Mouse (Mus musculus): ENCODE results near the gene Tspan11.

Tspan11 gene

DNA sequence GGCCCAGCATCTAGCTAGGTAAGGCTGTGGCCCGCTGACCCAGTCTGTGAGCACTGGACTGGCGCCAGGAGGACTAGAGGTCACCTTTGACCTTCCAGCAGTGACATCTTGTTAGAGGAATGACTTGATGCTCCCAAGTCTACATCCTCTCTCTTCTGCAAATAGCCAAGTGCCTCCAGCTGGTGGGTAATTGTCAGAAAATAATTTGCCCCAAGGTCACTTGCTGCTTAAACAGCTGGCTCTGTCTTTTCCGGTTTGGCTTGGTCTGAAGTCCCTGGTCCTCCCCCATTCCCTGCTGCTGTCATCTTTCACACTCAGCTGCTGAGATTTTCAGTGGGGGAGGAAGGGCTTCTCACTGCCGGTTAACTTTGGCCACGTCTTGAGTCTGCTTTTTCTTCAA is 45.3 kb downstream of the Tspan11 start:
- in situ Hi-C loops (cut with MboI, MseI): loop anchor here (10.0 kb wide), 1 partner anchor 1042 kb away; no protein-coding TSS in a partner anchor

DNA sequence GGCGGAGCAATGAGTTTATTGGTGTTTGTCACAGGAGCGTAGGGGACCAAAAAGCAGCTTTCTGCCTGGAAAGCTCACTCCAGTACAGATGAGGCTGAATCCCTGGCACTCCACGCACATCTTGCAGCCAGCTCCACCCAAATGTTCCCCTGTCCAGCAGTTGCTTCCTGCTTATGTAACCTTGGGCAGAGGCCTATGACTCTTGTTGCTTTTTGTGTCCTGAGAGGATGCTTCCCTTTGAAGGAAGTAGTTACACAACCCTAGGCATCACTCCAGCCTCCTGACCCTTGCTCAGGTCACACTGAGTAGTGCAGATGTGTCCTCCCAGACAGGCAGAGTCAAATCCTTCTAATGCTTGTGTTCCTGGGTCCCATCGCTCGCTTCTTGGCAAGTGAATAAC is 46.5 kb downstream of the Tspan11 start:
- in situ Hi-C loops (cut with MboI, MseI): loop anchor here (10.0 kb wide), 1 partner anchor 1041 kb away; no protein-coding TSS in a partner anchor

GRCm38 (mm10) chr6:127935105-127935504 is 47.7 kb downstream of the Tspan11 start:
- in situ Hi-C loops (cut with MboI, MseI): loop anchor here (10.0 kb wide), 1 partner anchor 1040 kb away; no protein-coding TSS in a partner anchor

DNA sequence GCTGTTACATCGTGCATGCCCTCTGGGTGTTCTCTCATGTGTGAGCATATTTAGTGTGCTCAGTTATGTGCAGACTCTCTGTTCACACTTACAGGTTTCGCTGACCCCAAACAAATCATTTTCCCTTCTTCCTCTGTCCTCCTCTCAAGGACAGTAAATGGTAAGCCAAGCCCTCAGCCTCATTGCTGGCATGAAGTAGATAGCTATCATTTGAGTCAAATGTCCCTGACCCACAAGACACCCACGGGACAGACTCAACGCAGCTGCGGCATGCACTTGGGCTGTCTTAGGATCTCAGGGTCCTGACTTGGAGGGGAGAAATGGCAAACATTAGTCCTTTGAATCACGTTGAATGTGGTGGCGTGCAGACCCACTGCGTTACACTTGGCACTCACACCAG is 55.0 kb downstream of the Tspan11 start:
- in situ Hi-C loops (cut with MboI, MseI): no loop called here

GRCm38 (mm10) chr6:127945725-127946124 is 58.3 kb downstream of the Tspan11 start:
- in situ Hi-C loops (cut with MboI, MseI): no loop called here

DNA sequence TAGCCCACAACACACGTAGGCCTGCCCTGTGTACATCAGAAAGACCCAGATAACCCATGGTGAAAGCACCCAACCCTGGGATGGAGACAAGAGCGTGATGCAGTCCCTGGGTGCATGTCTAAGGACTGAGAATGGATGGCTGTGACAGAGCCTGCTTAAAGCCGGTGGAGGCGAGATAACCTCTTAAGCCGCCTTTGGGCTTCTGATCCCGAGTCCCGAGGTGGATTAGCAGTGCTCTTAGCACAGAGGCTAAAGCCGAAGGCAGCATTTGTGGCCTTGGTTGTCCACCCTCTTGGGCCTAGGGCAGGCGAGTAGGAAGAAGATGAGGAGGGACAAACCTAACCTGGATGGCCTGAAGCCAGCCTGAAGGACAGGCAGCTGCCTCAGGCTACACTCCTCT is 61.3 kb downstream of the Tspan11 start:
- in situ Hi-C loops (cut with MboI, MseI): no loop called here

DNA sequence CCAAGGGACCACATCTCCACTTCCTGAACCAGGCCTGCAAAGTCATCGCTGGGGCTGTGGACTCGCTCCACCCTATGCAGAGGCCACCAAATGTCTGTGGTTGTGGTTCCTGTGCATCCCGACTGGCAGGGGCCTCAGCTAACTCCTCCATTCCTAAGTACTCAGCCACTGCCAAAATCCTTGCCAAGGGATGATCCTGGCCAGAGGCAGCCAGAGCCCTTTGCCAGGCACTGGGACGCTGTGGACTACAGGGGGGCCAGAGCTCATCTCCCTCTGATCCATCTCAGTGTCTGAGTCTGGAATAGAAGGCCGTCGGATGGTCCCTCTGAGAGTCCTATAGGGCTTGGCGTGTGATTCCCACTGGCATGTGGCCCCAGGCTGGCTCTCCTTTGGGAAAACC is 62.5 kb downstream of the Tspan11 start:
- in situ Hi-C loops (cut with MboI, MseI): no loop called here

- in situ Hi-C loops (cut with MboI, MseI): no loop called here
Measured at GRCm38 (mm10) chr6:127953071-127953470, 65.7 kb downstream of the Tspan11 start.

DNA sequence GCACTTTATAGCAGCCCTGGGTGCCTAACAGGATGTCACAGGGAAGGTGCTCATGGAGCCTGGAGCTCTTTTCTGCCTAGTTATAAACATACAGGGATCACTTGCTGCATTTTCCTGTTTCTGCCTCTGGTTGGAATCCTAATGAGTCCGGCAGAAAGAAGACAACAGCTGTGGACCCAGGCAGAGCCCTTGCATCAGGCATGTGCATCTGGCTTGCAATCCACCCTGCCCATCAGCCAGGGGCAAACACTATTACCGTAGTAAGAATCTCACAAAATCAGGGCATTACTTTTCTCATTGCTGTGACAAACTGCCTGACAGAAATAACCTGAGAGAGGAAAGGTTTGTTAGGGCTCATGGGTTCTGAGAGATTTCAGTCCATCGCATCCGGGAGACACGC is 68.8 kb downstream of the Tspan11 start:
- in situ Hi-C loops (cut with MboI, MseI): loop anchor here (5.0 kb wide), 1 partner anchor 54 kb away; no protein-coding TSS in a partner anchor

DNA sequence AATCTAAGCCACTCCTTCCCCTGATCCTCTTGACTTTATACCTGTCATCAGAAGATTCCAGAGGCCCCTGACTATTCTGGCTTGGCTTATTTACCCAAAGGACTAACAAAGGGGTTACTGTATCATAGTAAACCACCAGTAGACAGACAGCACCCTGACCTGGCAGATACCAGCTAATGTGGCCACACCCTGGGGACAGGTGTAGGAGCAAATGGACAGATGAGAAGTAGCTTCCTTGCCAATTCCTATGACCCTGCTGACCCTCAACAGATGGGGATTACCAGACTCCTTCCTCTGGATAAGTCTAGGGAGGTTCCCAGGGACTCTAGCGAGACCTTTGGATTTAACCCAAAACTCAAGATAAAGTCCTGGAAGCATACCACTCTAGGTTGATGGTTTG is 72.8 kb downstream of the Tspan11 start:
- in situ Hi-C loops (cut with MboI, MseI): no loop called here

DNA sequence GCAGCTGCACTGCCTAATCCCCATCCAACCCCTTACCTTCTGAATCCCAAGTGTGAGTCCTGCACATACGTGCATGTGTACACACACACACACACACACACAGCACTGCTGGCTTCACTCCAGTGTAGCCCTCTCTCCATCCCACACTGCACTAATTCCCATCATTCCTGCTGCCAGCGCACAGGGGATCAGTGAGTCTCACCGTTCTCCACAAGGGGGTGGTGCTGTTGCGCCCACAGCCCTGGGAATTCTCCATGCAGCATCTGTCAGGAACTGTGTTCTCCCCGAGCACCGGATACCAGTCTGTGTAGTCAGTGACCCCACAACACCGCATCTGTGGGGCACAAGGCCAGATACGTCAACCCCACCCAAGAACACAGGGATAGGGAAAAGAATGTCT is 78.1 kb downstream of the Tspan11 start:
- in situ Hi-C loops (cut with MboI, MseI): loop anchor here (5.0 kb wide), 1 partner anchor 127 kb away; no protein-coding TSS in a partner anchor

GRCm38 (mm10) chr6:127969709-127970108 is 82.3 kb downstream of the Tspan11 start:
- in situ Hi-C loops (cut with MboI, MseI): loop anchor here (5.0 kb wide), 1 partner anchor 123 kb away; no protein-coding TSS in a partner anchor

DNA sequence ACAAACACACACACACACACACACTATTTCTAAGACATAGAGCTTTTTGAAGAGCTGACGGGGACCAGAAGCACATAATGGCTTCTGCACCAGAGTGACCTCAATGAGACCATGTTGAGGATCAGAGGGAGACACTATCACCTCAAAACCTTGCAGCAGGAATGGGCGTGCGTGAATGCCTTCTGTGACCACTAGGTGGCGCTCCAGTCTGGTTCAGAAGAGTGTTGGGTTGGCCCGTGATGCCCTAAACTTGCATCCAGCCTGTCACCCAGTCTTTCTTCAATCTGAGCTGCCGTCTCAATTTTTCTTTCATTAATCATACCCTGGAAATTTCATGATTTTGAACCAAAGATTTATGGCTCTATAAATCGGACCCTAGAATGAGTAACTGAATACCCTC is 82.7 kb downstream of the Tspan11 start:
- in situ Hi-C loops (cut with MboI, MseI): no loop called here

GRCm38 (mm10) chr6:127970848-127971247 is 83.5 kb downstream of the Tspan11 start:
- in situ Hi-C loops (cut with MboI, MseI): no loop called here

- in situ Hi-C loops (cut with MboI, MseI): no loop called here
Measured at GRCm38 (mm10) chr6:127971931-127972330, 84.5 kb downstream of the Tspan11 start.

DNA sequence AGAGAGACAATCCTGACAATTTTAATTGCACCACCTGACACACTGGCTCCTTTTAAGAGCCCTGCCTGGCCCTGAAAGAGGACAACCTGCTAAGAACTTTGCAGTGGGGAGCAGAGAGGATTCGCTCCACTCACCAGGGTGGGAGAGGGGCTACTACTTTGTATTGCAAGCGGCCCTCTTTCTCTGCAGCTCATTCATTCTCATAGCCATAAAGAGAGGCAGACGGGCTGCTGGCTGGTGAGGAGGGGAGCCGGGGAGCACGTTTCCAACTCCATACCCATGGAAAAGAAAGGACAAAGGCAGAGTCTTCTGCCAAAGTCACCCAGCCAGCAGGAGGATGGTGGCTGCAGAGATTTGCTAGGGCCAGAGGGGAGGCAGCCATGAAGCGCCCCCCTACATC is 86.2 kb downstream of the Tspan11 start:
- in situ Hi-C loops (cut with MboI, MseI): no loop called here

DNA sequence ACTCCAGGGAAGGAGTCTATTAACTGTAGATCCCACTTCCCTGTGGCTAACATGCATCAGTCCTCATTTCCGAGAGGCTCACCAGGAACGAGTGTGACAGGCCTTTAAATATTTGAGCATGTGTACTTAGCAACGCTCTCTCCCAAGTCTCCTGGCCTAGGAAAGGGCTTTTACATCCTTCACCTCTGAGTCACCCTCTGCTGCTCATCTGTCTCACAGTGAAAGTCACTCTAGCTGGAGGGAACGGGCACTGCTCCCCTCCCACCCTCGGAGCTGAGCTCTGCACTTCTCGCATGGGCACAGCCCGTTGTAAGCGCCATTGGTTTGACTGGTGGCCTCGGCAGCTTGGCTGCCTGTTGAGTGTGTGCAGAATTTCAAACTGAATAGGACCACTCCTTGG is 86.6 kb downstream of the Tspan11 start:
- in situ Hi-C loops (cut with MboI, MseI): no loop called here

GRCm38 (mm10) chr6:127976695-127977094 is 89.3 kb downstream of the Tspan11 start:
- in situ Hi-C loops (cut with MboI, MseI): no loop called here

- in situ Hi-C loops (cut with MboI, MseI): no loop called here
Measured at GRCm38 (mm10) chr6:127978941-127979340, 91.6 kb downstream of the Tspan11 start.

DNA sequence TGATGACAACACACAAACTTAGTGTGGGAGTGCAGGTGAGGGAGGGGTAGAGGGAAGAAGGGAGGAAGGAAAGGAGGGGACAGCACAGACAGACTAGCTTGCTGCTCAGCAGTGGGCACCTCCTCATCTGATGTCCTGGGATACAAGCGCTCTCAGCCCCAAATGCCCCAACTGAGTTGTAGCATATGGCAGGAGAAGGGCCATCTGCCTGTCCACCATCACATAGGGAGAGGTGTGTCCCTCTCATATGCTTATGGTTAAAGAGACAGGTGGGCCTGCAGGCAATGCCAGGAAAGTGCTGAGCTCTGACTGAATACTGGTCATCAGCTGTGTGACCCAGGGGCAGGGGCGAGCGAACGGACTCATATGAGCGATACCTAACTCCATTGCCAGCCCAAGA is 92.4 kb downstream of the Tspan11 start:
- in situ Hi-C loops (cut with MboI, MseI): no loop called here

- in situ Hi-C loops (cut with MboI, MseI): no loop called here
Measured at GRCm38 (mm10) chr6:127980381-127981045, 93.1 kb downstream of the Tspan11 start.

DNA sequence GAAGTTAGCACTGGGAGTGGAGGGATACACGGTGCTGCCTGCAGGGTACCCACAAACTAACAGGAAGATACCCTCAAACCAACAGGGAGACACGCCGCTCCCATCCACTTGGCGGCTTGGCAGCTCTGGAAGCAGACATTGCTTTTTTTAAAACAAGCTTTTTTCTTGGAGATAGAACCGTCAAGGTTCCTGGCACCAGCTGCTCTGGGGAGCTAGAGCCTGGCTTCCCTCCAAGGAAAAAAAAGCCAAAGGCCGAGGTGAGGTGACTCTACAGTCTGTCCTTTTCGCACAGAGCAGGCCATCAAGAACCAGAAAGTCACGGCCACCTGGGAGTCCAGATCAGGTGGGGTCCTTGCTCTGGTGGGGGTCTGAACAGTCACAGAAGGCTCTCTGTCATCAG is 93.8 kb downstream of the Tspan11 start:
- in situ Hi-C loops (cut with MboI, MseI): no loop called here

DNA sequence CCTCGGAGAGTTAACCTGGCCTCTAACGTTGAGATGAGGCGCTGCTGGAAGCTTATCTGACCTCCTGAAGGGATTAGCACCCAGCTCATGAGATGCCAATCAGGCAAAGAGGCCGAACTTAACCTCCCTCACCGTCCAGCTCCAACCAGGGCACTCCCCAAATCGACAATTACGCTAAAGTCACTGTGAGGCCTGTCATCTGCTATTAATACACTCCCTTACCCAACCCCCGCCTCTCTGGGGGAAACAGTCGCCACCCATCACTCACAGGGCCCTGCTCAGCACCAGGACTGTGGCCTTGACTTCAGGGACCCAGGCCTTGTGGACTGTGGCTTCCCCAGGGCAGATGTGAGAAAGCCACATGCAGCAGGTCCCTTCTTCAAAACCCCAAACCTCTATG is 99.0 kb downstream of the Tspan11 start:
- in situ Hi-C loops (cut with MboI, MseI): no loop called here

GRCm38 (mm10) chr6:127987374-127987773 is 100.0 kb downstream of the Tspan11 start:
- in situ Hi-C loops (cut with MboI, MseI): no loop called here

Data from T-helper 2 cell (primary cell).